Mouse (Mus musculus): Measurements from ENCODE around the gene Smyd3. TPM values are rescaled to one million over a fixed set of nuclear protein-coding genes. Genes with fewer than 3 reads are reported as not detected.

The Smyd3 gene
- polyA plus RNA-seq, 1 experiment from 2014 or later: 18.8 TPM

DNA sequence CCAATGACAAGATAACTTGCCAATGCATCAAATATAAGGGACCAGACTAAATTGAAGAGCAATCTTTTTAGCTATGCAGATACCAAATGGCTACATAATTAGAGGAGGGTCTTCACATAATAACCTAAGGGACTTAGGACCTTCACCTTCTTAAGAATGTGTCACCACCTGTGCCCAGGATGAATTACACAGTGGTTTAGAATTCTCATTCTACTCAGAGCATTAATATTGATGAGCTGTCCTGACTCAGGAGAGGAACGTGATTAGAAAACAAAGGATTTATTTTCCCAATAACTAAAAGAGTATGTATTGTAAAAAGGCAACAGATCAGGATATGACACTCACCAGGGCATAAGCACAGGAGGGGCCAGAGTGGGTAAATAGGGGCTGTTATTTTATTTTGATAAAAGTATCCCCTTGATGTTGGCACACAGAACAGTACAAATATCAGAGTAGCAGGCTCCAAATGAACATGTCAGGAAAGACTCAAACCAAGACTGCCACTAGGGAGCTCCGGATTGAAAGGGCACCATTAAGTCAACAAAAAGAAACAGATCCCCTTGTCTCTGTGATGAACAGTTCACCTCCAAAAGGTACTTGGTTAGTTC, 172.4 kb downstream of the Smyd3 start:
- no peaks in the 10 kb centered on the region for H3K36me3 ChIP-seq
- H3K27ac ChIP-seq: no peak overlapping the region
- 37% methylated on average over 2 of the region's 2 CpGs for WGBS
- H3K4me2 ChIP-seq (replicated peaks): no peak overlapping the region
- H3K4me1 ChIP-seq: no peaks in the 10 kb centered on the region
- ATAC-seq (ENCODE audit: low FRiP score, low read depth): peak; percentile 56; the same call in 1 of the 2 replicates
- no peaks in the 10 kb centered on the region for H3K27me3 ChIP-seq (replicated peaks)
- no peaks in the 10 kb centered on the region for H3K9me3 ChIP-seq
- H3K4me3 ChIP-seq: no peak overlapping the region
- H3K9ac ChIP-seq: no peak overlapping the region

DNA sequence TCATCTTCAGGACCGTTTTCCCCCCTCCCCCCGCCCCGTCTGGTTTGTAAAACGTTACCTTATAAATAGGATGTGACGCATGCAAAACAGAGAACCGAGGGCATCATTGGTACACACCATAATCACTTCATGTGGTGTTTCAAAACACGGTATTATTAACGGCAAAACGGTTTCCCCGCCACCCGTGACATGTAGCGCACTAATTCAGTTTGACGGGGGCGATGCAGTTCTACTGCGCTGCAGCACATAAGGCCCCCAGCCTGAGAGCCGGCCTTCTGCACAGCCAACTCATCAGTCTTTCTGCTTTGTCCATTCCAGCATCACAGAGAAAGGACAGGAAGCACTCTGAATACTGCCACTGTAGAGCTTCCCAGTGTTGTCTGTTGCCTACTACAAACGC, 174.4 kb downstream of the Smyd3 start:
- no peak overlapping the region for H3K27ac ChIP-seq
- WGBS: 89% methylated on average over 17 of the region's 17 CpGs

DNA sequence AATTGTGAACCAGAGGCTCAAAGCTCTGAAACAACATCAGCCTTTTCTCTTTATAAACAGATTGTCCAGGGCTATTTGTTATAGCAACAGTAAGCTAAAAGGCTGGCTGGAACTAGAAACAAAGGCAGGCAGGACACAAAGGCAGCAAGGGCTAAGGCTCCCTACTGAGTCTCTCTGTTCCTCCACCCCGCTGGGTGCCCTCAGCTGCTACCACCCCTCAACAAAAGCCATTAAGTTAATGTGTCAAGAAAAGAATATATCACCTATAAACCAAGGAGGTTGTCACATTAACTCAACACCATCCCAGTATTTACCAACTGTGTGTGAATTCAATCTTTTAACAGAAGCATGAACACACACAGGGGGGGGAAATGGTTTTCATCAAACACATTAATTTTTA, 176.3 kb downstream of the Smyd3 start:
- Histone ChIP-seq H3K9ac (no peak overlapping the region), H3K36me3 (no peaks in the 10 kb centered on the region), H3K4me1 (peaks cover 8% of the 10 kb centered on the region; the same call in 1 of the 2 replicates), H3K4me3 (no peak overlapping the region), H3K27ac (no peak overlapping the region), H3K27me3 (replicated peaks) (no peaks in the 10 kb centered on the region), H3K4me2 (replicated peaks) (no peak overlapping the region), H3K9me3 (no peaks in the 10 kb centered on the region)
- WGBS: 3% methylated on average over 1 of the region's 1 CpGs
- no peak for ATAC-seq (ENCODE audit: low FRiP score, low read depth)

More for the DNA sequence above, 174.4 kb downstream of the Smyd3 start:
- H3K4me1 ChIP-seq: no peaks in the 10 kb centered on the region
- no peak overlapping the region for H3K4me3 ChIP-seq
- H3K9ac ChIP-seq: no peak overlapping the region
- H3K36me3 ChIP-seq: no peaks in the 10 kb centered on the region
- no peaks in the 10 kb centered on the region for H3K27me3 ChIP-seq (replicated peaks)
- no peak overlapping the region for H3K4me2 ChIP-seq (replicated peaks)
- ATAC-seq (ENCODE audit: low FRiP score, low read depth): no peak
- H3K9me3 ChIP-seq: no peaks in the 10 kb centered on the region

DNA sequence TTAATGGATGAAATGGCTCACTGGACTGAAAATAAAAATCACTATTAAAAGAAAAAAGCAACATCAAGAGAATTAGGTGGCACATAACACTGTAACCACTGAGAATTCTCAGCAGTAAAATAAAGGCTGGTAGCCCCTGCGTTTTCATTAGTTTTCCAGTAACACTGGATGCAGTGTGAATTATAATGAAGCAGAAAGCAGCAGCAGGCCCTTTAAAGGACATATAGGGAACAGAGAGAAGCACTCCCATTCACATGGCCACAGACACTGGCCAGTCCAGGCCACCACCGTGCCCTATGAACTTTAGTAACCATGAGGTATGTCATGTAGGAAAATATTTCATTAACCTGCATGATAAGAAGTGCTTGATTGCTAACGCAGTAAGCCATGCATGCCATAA, 178.8 kb downstream of the Smyd3 start:
- Histone ChIP-seq H3K9me3 (no peaks in the 10 kb centered on the region), H3K27me3 (replicated peaks) (no peaks in the 10 kb centered on the region), H3K9ac (no peak overlapping the region), H3K36me3 (no peaks in the 10 kb centered on the region), H3K27ac (0 out of 2 replicates have a peak overlapping the region, but pooled peaks have one; percentile 18), H3K4me2 (replicated peaks) (no peak overlapping the region), H3K4me1 (peaks cover 8% of the 10 kb centered on the region; the same call in 1 of the 2 replicates), H3K4me3 (no peak overlapping the region)
- 63% methylated on average over 3 of the region's 3 CpGs for WGBS
- no peak for ATAC-seq (ENCODE audit: low FRiP score, low read depth)

DNA sequence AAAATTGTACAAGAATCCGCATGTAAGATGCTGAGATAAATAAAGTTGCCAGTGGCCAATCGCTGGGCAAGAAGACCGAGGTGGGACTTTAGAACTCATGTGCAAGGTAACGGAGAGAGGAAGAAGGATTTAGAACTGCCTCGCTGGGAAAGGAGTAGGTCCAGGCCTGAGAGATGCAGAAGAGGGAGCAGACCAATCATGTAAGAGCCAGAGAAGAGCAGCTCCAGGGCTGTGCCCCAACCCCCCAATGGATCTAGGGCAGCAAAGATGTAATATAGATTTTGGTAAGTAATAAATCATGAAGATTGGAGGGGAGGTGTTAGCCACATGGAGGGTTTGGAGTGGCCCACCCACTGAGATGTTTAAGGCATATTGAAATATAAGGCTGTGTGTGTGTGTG, 180.3 kb downstream of the Smyd3 start:
- 86% methylated on average over 5 of the region's 5 CpGs for WGBS
- no peak overlapping the region for H3K9ac ChIP-seq
- peaks cover 8% of the 10 kb centered on the region; the same call in 1 of the 2 replicates for H3K4me1 ChIP-seq
- ATAC-seq (ENCODE audit: low FRiP score, low read depth): 0 out of 2 replicates have a peak, but pooled peaks have one; percentile 37
- H3K4me3 ChIP-seq: no peak overlapping the region
- H3K4me2 ChIP-seq (replicated peaks): no peak overlapping the region
- no peak overlapping the region for H3K27ac ChIP-seq
- no peaks in the 10 kb centered on the region for H3K36me3 ChIP-seq
- H3K9me3 ChIP-seq: no peaks in the 10 kb centered on the region
- no peaks in the 10 kb centered on the region for H3K27me3 ChIP-seq (replicated peaks)

DNA sequence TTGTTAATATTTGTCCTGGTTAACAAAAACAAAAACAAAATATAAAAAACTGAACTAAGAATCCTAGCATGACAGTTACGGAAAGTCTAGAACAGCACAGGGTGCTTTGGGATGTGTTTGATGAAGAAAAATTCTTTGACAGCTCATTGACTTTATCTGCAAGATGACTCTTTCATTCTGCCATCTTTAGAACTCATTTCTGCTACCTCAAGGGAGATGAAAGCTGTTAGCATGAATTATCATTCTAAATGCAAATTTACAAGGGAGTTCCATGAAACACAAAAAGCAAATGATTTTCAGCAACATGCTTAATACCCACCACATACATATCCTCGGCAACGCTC, 190.9 kb downstream of the Smyd3 start:
- 80% methylated on average over 3 of the region's 3 CpGs for WGBS
- H3K27ac ChIP-seq: no peak overlapping the region

DNA sequence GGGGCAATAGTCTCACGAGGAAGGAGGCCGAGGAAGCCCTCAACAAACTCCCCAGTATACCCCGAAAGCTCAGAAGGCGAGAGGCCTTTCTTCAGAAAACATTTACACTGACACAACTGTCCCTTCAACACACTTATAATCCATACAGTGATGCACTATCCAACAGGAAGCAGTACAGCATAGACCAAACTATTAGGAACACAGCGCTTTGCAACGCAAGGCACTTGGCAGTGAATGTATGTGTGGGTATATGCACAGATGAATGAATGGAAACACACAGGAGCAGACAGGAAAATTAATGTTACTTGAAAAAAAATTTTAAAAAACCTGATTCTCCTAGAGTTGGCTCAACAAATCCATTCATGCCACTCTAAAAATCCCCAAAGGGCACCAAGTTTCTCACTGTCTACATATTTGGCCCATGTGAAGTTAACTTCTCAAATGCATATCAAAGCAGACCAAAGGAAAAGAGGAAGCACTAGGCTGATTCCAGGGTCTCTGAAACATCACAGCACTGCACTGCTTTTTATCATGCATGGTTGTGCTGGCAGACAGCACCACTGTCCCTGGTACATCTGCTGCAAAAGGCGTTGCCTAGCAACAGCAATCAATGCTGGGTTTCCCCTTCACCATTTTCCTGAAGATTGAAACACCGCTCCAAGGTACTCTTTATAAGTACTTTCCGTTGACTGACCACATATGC, 191.4 kb downstream of the Smyd3 start:
- Histone ChIP-seq H3K9me3 (no peaks in the 10 kb centered on the region), H3K4me3 (no peak overlapping the region), H3K27me3 (replicated peaks) (no peaks in the 10 kb centered on the region), H3K36me3 (no peaks in the 10 kb centered on the region), H3K9ac (no peak overlapping the region), H3K4me2 (replicated peaks) (no peak overlapping the region), H3K4me1 (0 out of 2 replicates have a peak, but pooled peaks cover 12% of the 10 kb centered on the region), H3K27ac (no peak overlapping the region)
- peak; percentile 77 for ATAC-seq (ENCODE audit: low FRiP score, low read depth)
- 78% methylated on average over 9 of the region's 9 CpGs for WGBS

More for the DNA sequence above, 190.9 kb downstream of the Smyd3 start:
- H3K4me2 ChIP-seq (replicated peaks): no peak overlapping the region
- no peaks in the 10 kb centered on the region for H3K27me3 ChIP-seq (replicated peaks)
- ATAC-seq (ENCODE audit: low FRiP score, low read depth): no peak; the same call in 1 of the 2 replicates
- H3K4me3 ChIP-seq: no peak overlapping the region
- H3K9ac ChIP-seq: no peak overlapping the region
- no peaks in the 10 kb centered on the region for H3K9me3 ChIP-seq
- H3K36me3 ChIP-seq: no peaks in the 10 kb centered on the region
- H3K4me1 ChIP-seq: 0 out of 2 replicates have a peak, but pooled peaks cover 12% of the 10 kb centered on the region

DNA sequence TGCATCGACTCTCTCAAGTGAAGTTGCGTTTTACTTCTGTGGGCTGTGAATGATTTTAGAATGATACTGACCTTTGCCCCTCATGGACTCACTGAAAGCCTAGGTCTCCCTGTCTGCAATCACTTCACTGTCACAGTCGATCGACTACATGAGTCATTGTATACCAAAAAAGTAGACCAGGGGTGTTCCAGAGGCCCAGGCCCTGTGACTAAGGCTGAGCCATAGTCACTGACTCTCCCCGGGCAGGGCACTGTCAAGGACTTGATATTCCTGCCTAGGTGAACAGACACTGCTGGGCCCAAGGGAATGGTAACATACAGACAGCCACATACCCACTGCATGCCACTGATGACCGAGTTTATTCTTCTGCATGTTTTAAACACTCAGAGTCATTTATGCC, 193.6 kb downstream of the Smyd3 start:
- H3K9ac ChIP-seq: no peak overlapping the region
- H3K4me1 ChIP-seq: 0 out of 2 replicates have a peak, but pooled peaks cover 12% of the 10 kb centered on the region
- H3K27ac ChIP-seq: no peak overlapping the region
- no peak overlapping the region for H3K4me2 ChIP-seq (replicated peaks)
- no peaks in the 10 kb centered on the region for H3K27me3 ChIP-seq (replicated peaks)
- H3K4me3 ChIP-seq: no peak overlapping the region
- 86% methylated on average over 6 of the region's 6 CpGs for WGBS
- H3K9me3 ChIP-seq: no peaks in the 10 kb centered on the region
- H3K36me3 ChIP-seq: no peaks in the 10 kb centered on the region
- no peak for ATAC-seq (ENCODE audit: low FRiP score, low read depth)

DNA sequence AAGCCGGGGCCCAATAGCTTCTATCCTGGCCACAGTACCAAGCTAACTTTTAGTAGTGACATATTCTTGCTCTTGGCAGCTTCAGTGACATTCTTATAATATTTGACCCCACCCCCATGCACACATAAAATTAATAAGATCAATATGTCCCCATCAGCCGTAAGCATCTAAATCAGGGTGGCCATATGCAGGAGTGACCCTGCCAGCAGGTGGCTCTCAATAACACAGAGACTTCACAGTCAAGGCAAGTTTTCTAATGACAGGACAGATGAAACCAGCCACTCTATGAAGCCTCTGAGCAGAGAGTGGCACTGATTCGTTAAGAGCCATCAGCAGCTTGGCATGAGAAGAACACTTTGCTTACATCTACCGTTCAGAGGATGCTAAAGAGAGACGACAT, 204.2 kb downstream of the Smyd3 start:
- H3K27me3 ChIP-seq (replicated peaks): no peaks in the 10 kb centered on the region
- peaks cover 6% of the 10 kb centered on the region for H3K4me1 ChIP-seq
- no peaks in the 10 kb centered on the region for H3K9me3 ChIP-seq
- ATAC-seq (ENCODE audit: low FRiP score, low read depth): no peak
- no peaks in the 10 kb centered on the region for H3K36me3 ChIP-seq
- no peak overlapping the region for H3K4me2 ChIP-seq (replicated peaks)
- H3K4me3 ChIP-seq: no peak overlapping the region
- WGBS: 84% methylated on average over 5 of the region's 5 CpGs
- H3K9ac ChIP-seq: no peak overlapping the region
- H3K27ac ChIP-seq: no peak overlapping the region

DNA sequence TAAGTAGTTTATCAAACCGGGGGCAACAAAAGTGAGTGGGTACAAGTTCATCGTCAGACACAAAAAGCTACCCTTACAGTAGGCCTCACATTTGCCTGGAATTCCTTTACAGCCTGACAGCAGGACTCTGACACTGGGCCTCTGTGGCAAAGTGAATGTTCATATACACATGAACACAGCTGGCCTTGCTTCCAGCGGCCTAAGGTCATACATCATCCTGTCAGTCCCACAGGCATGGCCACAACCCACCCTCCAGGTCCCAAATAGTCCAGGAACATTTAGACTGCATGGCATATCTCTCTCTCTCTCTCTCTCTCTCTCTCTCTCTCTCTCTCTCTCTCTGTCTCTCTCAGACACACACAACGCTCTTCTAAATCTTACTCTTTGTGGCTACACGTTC, 208.4 kb downstream of the Smyd3 start:
- no peak overlapping the region for H3K4me2 ChIP-seq (replicated peaks)
- H3K9me3 ChIP-seq: no peaks in the 10 kb centered on the region
- H3K36me3 ChIP-seq: no peaks in the 10 kb centered on the region
- no peak overlapping the region for H3K4me3 ChIP-seq
- 55% methylated on average over 5 of the region's 5 CpGs for WGBS
- H3K9ac ChIP-seq: no peak overlapping the region
- no peak overlapping the region for H3K27ac ChIP-seq
- H3K27me3 ChIP-seq (replicated peaks): no peaks in the 10 kb centered on the region
- ATAC-seq (ENCODE audit: low FRiP score, low read depth): peak; percentile 44; the same call in 1 of the 2 replicates
- H3K4me1 ChIP-seq: peaks cover 9% of the 10 kb centered on the region

DNA sequence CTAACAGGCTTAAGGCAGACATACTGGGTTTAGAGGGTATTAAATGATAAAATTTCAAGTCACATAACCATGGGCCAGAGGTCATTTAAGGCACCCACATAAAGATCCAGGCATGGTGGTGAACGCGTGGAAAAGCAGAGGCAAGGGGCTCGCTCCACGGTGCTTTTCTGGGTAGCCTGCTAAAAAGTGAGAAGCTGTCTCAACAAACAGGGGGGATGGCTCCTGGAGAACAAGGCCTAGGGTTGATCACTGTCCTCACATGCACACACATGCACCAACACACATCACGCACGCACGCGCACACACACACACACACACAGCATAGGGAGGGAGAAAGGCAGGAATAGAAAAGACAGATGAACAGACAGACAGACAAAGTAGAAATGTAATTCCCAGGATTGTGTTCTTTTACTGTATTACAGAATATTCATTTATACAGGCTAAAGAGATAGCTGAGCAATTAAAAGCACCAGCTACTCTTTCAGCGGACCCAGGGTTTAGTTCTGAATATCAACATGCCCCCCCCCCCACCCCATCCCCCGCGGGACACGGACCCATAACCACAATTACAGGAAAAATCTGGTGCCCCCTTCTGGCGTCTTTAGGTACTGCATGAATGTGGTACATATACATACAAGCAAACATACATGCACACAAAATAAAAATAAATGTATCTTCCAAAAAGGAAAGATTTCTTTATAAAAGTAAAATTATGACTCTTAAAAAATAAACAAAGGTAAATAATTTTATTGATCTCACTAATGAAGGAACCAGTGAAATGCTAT, 215.2 kb downstream of the Smyd3 start:
- 85% methylated on average over 13 of the region's 13 CpGs for WGBS
- Histone ChIP-seq H3K9ac (no peak overlapping the region), H3K4me3 (no peak overlapping the region), H3K27me3 (replicated peaks) (no peaks in the 10 kb centered on the region), H3K36me3 (no peaks in the 10 kb centered on the region), H3K9me3 (no peaks in the 10 kb centered on the region), H3K4me1 (peaks cover 3% of the 10 kb centered on the region; the same call in 1 of the 2 replicates), H3K4me2 (replicated peaks) (no peak overlapping the region), H3K27ac (no peak overlapping the region)
- ATAC-seq (ENCODE audit: low FRiP score, low read depth): no peak

DNA sequence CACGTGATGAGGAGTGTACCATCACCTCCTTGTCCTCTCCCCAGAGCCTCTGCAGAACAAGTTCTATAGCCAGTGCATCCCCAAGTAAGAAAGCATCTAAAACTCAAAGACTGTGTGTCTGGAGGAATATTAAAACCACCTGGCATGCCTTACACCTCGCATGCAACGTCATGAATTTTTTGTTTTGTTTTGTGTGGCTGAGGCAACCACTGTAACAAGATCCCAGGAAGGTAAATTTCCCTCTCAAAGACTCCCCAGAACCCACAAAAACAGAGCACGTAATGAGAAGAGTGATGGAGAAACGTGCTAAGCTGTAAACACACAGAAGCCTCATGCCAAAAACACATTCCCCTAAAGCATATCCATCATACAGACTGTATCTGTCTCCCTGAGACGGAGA, 222.2 kb downstream of the Smyd3 start:
- Histone ChIP-seq H3K36me3 (no peaks in the 10 kb centered on the region), H3K9me3 (no peaks in the 10 kb centered on the region), H3K4me2 (replicated peaks) (no peak overlapping the region), H3K27ac (no peak overlapping the region), H3K9ac (no peak overlapping the region), H3K4me3 (no peak overlapping the region), H3K4me1 (no peaks in the 10 kb centered on the region), H3K27me3 (replicated peaks) (no peaks in the 10 kb centered on the region)
- no peak for ATAC-seq (ENCODE audit: low FRiP score, low read depth)
- WGBS: 76% methylated on average over 6 of the region's 6 CpGs
